Mouse (Mus musculus): ENCODE measurements around the gene Dnajc13.

Dnajc13 gene

GRCm38 (mm10) chr9:104109151-104109550 lies 153.6 kb downstream of the Dnajc13 start:
- DNase-seq (ENCODE audit: low spot score in 2 of 2): no peak

DNA sequence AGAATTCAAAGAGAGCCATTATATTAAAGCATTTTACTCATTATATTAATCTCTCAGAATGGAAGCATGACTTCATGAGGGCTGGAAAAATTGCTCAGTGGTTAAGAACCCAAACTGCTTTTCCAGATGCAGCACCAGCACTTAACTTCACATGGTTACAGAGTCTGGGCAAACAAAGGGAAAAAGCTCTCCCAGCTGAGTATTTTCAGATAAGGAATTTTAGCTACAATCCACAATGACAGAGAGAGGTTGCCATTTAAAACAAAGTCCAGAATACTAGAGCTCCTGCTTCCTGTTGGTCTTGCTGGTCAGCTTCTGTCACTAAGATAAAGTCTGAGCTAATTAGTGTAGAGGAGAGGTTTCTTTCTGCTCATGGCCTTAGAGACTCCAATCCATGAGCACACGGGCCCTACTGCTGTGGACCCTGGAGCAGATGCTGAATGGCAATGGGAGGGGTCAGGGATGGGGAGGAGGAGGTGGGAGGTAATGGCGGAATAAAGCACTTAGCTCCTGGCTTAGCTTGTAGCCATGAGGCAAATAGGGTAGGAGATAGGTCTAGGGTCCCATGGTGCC lies 154.1 kb downstream of the Dnajc13 start:
- no peak for DNase-seq (ENCODE audit: low spot score in 2 of 2)

DNA sequence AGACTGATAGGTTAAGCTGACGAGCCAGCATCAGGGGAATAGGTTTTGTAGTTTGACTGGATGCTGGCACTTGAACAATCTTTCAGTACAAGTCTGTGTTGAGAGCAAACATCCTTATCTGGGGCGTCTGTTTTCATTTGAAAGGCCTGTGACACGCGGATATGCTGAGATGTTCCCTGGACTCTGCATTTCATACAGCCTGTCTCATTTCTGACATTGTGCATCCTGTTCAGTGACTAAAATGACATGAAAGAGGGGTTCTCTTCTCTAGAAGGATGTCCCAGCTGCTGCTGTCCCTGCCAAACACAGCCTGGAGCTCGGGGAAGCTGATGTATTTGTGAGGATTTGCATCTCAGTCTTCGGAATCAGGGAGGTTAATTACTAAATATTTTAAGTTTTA lies 155.2 kb downstream of the Dnajc13 start:
- DNase-seq (ENCODE audit: low spot score in 2 of 2): no peak

DNA sequence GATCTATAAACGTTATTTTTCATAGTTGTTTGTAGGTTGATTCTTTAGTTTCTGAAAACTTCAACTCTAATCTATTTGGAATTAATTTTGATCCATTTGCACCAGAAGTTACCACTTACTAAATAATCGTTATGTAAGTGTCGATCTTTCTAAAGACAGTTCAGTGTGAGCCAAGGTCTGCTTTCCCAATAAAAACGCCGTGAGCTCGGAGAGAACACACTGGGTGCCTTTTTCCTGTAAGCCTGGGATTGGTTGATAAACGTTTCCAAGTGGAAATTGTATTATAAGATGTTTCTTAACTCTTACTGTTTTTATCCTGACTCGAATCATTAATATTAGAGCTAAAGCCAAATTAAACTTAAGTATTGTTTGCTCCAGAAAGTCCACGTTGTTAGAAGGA lies 155.8 kb downstream of the Dnajc13 start:
- DNase-seq (ENCODE audit: low spot score in 2 of 2): no peak

DNA sequence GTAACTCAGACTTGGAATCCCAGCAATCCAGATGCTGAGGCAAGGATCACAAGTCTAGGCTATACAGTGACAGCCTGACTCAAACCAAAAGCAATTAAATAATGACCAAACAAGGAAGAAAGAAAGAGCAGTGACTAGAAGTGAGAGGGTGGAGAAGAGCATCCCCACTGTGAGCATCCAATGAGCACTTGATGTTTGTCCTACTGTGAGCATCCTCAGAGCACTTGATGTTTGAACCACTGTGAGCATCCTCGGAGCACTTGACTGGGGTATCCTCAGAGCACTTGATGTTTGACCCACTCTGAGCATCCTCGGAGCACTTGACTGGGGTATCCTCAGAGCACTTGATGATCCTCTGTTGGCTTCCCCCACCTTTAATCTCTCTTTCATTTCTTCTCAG lies 157.7 kb downstream of the Dnajc13 start:
- no peak for DNase-seq (ENCODE audit: low spot score in 2 of 2)

DNA sequence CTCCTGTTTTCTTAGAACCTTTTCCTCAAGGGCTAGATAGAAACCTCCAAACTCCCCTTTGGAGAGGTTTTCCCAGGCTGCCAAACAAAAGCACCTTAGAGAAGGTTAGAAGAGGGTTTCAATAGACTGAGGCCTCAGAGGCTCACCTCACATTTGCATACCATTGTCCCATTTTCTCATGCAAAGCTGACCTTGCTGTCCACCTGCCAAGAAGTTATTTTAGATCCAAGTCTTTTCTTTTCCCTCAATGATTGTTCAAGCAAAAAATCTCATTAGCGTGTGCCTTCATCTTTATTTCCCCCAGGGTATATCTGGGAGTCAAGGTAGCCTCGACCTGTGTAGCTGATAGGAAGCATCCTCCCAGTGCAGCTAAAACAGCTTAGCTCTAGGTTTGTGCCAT lies 159.8 kb downstream of the Dnajc13 start:
- no peak for DNase-seq (ENCODE audit: low spot score in 2 of 2)

- no peak for DNase-seq (ENCODE audit: low spot score in 2 of 2)
These were observed 160.4 kb downstream of the Dnajc13 start for GRCm38 (mm10) chr9:104102301-104102700.

DNA sequence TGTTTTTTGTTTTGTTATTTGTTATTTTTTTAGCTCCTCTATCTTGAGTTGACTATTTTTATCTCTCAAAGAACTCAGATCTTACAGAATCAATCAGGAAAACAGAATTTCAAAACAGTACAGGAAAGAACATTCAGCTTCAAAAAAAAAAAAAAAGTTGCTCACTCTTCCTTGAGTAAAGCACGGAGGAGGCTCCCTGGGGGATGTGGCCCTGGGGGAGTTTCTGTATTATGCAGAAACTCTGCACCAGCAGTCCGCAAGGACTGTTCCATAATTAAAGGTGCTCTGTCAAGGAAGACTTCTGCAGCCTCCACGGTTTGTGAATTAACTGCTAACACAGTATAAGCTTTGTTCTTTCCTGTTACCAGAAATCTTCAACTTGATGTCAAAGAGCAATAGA lies 161.3 kb downstream of the Dnajc13 start:
- peak in 1 of 2 experiments; percentile 19 for DNase-seq (ENCODE audit: low spot score in 2 of 2)

All from spleen, postnatal 36 days (tissue).